Mouse (Mus musculus): ENCODE data around the gene Dnmt3b.
"Not testable (repeated sequence)": the region's sequence is repeated elsewhere in the genome, so short reads cannot be mapped to it uniquely, and the experiment has no call there.

Dnmt3b gene

DNA sequence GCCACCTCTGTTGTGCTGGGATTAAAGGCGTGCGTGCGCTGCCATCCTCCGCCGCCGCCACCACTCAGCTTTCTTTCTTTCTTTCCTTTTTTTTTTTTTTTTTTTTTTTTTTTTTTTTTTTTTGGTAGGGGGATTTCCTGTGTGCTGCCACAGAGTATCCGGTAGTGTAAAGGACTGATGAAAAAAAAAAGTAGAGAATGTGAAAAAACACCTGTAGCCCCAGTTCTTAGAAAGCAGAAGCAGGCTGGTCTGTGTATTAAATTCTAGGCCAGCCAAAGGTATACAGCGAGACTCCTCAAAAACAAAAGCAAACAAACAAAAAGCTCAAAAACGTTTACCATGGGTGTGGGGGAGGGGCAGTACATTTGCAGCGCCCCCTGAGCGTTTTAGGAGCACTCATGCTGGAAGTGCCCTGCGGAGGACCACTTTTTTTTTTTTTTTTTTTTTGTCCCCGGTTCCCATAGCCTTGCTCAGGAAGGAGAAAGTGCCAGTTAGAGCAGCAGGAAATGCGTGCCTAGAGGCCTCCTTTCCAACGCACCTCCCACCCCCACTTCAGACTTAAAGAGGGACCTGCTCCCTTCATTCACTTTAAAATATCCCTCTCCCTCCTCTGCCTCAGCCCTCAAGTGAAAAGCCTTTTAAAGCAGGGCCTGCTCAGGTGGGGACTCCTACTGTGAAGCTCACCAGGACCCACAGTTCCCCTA lies 10.1 kb upstream of the Dnmt3b start:
- no peak for DNase-seq

DNA sequence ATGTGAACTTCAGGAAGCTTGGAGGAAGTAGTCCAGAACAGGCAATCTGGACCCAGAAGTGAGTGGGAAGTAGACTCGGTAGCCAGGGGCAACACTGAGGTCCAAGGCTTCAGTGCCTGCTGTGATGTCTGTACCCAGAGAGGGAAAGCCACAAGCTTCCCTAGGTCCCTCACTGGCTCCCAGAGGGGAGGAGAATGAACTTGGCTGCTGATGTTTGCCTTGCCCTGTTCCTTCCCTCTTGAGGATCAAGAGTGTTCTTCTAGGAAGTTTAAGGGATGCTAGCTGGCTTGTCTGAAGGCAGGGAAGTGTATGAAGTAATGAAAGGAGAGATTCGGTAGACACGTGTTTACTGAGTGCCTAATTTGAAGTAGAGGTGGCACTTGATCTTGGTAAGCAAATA lies 6.8 kb upstream of the Dnmt3b start:
- DNase-seq, result no peak

DNA sequence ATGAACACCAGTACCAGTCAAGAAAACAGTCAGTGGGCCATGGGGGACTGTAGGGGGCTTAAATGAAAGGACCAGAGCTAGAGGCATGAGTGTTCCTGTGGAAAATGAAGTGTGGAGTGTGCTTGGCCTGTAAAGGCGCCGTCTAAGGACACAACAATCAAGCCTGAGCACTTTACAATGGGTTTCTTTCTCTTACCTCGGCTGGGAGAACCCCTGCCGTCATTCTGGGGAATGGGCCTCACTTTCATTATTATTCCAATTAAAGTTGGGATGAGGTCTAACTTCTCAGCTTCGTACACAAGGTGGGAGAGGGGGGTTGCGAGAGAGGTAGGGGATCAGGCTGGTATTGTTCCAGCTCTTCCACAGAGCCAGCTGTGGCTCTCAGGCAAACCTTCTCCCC lies 6.3 kb upstream of the Dnmt3b start:
- no peak for DNase-seq

DNA sequence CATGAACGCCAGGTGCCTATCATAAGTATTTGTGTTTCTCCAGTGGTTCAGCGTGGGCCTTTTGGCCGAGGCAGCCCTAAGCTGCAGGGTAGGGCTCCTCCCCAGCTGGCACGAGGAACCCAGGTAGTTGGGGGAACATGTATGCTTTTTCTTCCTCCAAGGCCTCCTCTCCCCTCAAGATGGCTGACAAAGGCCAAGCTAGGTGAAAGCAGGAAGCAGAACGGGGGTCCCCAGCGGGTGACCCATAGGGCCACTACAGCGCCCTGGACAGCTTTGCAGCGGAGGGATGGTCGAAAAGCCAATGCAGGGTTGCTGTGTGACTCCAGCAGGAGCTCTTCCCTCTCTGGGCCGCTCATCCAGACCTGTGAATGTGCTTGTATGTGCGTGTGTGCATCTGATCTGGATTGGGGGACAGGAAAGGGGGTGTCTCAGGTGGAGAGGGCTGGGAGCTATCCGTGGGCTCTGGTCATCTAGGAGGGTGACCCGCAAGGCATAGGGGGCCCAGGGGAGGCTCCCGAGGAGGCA lies 415 bp upstream of the Dnmt3b start:
- DNase-seq, result peak in 1 of 2 experiments; percentile 12

DNA sequence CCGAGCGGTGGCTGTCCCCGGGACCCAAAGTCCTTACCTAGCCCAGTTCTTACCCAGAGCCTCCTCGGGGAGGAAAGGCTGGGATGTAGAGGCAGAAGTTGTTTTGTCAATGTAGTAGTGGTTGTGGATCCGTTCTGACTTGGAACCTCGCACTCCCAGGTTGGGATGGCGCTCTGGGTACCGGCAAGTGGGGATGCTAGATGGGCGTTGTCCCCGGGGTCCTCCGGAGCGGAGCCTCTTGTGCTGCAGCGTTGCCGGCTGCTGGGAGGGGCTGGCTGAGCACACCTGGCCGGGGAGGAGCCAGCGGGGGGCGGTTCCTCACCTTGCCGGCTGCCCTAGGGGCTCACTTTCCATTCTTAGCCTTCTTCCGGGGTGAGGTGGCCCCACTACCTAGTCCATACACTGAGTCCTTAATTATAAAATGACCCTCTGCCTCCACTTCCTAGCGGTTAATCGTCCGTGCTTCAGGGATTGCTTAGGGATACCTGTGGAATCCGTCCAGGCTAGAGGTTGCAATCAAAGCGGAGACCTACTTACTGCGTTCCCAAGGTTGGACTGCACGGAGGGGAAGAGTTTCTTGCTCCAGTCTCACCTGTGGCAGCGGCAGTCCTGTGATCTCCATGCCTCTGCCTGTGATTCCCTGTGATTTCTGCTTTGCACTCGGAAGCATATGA lies 901 bp downstream of the Dnmt3b start:
- peak in 1 of 2 experiments; percentile 32 for DNase-seq

DNA sequence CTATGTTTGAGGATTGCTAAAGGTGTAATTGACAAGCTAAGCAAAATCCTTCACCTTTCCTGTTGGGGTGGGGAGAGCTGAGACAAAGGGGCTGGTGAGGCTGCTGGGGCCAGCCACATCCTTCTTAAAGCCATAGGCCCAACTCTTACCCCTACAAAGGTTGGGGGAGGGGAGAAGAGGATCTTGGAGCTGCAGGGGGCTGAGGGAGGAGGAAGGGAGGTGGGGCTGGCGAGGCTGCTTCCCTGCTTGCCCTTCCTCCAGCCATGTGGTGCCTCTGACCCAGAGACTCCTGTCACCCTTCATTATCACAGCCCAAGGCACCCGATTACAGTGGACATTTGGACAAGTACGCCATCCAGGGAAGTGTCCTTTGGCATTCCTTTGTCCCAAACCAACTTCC lies 2.4 kb downstream of the Dnmt3b start:
- no peak for DNase-seq

DNA sequence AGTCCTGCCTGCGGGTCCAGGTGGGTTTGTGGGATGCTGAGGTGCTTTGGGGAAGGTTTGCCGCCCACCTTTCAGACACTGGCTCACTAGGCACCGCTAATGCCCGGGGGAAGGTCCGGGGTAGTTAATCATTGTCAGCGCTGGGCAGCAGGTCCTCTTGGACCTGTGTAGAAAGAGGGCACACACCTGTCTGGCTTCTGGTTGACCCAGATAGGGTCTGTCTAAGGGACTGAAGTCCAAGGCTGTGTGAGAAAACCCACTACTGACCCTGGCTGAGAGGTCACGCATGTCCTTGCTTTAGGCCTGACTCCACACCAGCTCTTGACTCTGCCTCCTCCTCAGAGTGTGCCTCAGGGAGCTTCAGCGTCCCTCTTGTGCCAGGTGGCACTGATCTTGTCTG lies 8.4 kb downstream of the Dnmt3b start:
- not testable (repeated sequence) for DNase-seq

DNA sequence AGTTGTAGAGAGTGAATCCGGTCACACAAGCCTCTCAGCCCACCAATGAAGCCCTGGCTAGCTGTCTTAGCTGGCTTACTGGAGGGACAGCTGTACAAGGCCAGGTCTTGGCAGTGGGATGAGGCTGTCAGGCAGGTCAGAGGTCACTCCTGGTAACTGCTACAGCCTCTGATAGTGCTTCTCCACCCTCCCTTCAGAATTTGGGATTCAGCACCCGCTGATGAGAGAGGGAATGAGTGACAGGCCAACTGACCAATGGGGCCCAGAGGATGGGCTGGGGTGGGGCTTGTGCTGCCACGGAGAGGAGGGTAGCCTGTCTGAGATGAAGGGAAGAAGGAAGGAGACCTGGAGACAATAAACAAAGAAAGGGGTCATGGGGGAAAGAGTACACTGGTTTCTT lies 11.4 kb downstream of the Dnmt3b start:
- DNase-seq, result peak; percentile 18 to 59

DNA sequence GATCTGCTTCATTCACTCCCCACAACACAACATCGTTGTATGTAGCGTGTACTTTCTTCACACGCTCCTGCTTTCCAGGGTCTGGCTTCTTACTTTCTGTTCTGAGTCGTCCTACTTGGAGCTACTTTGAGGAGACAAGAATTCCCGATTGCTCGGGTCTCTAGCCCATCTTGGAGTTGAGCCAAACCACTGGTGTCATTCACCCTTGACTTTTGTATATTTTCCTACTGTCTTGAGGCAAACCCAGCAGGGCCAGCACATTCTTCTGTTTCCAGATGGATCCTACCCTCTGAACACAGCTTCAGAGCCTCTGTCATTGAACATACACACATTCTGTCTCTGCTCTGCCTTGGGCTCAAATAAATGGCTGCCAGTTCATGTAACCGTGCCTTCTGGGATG lies 16.2 kb downstream of the Dnmt3b start:
- DNase-seq, result no peak

DNA sequence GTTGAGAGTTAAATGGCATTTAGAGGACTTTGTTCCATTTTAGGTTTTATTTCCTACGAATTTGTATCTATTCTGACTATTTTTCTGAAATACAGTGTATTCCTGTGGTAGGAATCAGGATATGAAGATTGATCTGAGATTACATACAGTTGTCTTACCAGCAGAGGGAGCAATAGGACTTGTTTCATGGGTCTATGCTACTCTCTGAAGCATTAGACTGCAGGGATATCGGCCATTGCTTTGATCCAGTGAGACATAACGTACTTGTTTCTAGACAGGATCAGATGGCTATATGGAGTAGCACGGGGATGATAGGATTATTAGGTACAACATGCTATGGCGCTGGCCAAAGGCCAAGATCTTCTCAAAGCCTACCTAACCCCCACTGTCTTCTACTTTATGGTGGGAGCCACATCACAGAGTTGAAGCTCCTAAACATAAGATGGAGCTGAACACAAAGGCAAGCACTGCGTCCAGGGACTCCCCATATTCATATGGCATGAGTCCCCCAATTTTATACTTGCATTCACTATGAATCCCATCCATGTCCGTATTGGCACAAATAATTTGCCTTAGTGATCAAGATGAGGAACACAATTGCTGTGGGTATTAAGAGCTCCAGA lies 19.6 kb downstream of the Dnmt3b start:
- DNase-seq, result peak; percentile 48 to 71

DNA sequence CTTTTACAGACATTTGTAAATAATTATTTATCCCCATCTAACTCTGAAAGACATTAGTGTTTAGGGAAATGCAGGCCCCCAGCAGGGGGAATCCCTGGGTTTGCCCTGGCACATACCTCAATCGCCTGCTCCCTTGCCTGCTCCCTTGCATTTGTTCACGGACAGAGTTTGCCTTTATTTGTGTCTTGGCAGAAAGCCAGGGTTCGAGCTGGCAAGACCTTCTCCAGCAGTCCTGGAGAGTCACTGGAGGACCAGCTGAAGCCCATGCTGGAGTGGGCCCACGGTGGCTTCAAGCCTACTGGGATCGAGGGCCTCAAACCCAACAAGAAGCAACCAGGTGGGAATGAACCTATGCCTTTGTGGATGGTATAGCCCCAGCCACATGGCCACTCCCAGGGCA lies 20.9 kb downstream of the Dnmt3b start:
- peak; percentile 31 to 37 for DNase-seq

DNA sequence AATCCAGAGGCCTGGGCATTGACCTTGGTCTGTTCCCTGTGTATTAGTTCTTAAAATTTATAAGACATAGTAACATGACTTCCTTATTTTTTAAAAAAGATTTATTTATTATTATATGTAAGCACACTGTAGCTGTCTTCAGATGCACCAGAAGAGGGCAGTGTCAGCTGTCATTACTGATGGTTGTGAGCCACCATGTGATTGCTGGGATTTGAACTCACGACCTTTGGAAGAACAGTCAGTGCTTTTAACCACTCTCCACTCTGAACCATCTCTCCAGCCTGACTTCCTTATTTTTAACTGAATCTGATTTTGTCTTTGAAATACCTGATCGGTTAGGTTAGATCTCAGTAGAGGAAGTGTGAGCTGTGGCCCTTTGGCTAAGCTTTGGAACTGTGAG lies 23.4 kb downstream of the Dnmt3b start:
- DNase-seq, result no peak

DNA sequence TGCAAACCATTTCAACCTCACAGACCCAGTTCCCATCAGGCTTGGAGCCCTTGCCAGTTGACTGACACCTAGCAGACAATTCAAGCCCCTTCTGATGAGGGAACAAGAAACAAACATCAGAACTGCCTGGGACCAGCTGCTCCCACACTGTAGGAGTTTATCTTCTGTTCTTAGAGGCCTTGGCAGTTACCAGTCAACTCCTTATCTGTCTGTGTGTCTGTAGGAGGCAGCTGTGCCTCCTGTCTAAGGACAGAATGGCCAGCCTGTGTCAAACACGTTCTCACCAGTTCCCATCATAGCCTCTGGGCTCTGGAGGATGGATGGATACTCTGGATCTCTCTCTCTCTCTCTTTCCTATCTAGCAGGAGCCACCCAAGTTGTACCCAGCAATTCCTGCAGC lies 26.1 kb downstream of the Dnmt3b start:
- not testable (repeated sequence) for DNase-seq

DNA sequence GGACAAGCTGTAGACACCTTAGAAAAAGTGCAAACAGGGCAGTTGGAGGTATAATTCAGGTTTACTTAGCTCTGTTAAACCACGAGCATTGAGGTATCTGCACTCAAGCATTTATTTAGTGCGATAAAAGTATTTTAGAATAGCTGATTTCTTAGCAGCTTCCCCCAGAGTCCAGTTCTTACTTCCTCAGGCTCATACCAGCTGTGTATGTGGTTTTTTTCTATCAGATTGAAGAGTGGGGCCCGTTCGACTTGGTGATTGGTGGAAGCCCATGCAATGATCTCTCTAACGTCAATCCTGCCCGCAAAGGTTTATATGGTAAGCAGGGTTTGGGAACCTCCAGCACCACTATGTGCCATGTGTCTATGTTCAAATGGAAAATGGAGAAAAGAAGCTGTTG lies 27.7 kb downstream of the Dnmt3b start:
- no peak for DNase-seq

DNA sequence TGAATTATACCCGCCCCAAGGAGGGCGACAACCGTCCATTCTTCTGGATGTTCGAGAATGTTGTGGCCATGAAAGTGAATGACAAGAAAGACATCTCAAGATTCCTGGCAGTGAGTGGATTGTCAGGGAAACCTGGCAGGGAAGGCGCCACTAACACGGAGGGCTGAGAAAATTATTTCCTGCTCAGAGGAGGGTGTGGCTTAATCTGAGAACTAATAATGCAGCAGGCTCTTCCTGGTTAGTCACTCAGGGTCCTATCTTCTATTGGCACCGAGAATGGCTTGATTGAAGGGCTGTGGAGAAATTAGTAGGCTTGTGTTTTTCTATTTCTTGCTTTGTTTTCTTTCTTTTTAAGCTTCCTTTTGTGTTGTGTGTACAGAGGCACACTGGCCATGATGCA lies 28.3 kb downstream of the Dnmt3b start:
- no peak for DNase-seq

DNA sequence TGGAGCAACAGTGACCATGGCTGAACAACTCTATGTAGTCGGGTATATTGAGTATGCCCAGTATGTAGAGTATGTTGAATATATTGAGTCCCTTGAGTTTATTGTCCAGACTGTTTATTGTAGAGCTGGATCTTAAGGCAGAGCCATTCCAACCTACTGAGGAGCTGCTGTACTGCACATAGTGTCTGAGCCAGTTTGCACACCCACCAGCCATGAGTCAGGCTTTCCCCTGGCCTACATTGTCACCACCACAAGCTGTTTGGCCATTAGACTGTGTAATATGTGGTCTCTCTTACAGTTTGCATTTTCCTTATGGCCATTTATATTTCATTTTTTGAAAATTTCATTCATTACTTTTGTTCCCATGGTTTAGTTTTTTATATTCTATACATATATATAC lies 30.7 kb downstream of the Dnmt3b start:
- no peak for DNase-seq

DNA sequence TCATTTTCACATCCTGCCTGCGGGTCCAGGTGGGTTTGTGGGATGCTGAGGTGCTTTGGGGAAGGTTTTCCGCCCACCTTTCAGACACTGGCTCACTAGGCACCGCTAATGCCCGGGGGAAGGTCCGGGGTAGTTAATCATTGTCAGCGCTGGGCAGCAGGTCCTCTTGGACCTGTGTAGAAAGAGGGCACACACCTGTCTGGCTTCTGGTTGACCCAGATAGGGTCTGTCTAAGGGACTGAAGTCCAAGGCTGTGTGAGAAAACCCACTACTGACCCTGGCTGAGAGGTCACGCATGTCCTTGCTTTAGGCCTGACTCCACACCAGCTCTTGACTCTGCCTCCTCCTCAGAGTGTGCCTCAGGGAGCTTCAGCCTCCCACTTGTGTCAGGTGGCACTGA lies 44.2 kb downstream of the Dnmt3b start:
- not testable (repeated sequence) for DNase-seq

DNA sequence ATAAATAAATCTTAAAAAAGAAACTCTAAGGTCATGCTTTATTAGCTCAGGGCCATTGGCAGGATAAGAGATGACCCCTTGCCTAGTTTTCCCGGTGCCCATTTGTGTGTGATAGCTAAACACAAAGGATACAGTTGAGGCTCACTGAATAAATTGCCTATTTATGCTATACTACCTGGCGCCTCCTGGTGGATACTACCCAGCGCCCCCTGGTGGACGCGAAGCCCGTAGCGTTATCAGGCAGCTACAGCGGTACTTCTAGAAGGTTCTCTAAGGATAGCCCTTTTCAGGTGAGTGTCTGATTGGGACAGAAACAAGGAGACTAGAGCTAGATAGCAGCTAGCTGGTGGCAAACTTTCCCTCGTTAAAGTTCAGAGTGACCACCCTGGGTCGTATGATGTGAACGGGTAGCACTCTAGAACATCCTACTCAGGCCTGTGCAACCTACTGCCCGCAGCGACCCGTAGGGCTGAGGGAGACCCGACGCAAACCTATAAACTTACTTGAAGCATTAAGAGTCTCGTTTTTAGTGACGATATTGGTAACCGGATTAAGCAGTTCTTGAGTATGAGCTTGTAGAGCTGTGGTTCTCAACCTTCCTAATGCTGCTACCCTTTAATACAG lies 45.3 kb downstream of the Dnmt3b start:
- DNase-seq, result peak; percentile 45 to 70

DNA sequence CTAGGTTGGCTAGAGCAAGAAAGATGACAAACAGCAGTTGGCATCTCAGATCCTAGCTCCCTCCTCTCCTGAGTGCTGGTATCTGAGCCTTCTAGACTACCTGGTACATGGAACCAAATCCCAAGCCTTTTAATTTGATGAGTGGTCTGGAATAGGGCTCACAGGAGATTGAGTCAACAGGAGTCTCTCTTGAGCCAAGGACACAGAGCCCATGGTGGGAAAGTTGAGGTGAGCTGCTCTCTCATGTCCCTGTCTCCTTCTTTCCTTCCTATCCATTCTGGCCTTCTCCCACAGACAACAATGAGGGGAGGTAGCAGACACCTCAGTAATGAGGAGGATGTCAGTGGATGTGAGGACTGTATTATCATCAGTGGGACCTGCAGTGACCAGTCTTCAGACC lies 47.1 kb downstream of the Dnmt3b start, which contains the start of gene Dnmt3c:
TSS of gene Dnmt3c (plus strand) at position 301 of the 400 bp plus-strand sequence.
- no peak for DNase-seq

DNA sequence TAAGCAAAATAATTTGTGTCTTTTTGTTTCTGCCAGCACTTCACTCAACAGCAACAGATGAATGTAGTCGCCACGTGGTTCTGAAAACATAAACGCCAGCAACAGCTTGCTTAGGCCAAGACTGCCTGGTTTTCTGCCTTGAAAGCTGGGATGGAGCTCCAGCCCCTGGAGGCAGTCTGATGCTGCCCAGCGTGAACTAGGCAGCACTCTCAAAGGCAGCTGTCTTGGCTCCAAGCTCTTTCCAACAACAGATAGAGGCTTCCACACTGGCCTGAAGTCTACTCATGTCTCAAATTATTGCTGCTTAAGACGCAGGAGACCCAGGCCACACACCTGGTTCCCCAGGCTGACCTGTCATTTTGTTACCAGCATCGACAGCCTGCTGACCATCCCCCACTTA lies 54.1 kb downstream of the Dnmt3b start:
- DNase-seq, result peak; percentile 15 to 25

DNA sequence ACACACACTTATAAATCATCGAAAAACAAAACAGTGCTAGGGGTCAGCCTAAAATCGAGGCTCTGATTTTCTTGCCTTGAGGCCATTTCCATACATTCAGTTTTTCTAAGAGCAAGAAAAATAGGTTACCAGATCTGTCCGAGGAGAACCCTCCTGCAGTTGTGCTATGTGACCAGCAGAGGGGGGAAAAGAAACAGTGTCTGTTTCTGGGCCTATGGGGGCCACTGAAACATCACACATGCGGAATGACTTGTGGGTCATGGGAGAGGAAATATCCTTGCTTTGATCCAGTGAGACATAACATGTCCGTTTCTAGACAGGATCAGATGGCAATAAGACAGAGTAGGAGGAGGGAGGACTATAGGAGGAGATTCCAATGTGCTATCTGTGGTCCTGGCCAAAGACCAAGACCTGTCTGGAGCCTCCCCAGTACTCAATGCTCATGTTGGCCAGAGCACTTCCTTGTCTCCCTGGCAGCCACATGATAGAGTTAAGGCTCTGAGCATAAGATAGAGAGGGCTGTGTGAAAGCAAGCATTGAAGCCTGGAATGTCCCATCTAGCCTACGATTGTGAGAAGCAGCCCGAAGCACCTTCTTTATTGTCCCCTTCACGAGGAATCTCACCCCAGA lies 61.6 kb downstream of the Dnmt3b start:
- DNase-seq, result peak; percentile 39 to 57

DNA sequence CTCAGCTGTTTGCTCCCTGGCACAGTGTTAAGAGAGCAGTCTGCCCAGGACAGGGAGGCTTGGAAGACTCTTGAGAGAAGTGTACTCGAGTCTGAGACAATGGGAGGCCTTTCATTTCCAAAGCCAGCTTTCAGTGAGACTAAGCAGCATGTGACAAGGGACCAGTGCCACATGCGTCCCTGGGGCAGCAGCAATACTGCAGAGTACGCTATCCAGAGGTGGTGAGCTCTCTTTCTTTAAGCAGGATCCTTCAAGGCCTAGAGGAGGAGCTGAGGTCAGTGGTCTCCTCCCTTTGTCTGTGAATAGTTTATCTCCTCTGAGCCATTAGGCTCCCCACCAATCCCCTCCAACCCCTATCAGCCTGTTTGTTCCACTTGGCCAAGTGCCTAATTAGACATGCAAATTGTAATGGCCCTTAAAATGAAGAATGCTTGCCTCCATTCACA lies 63.4 kb downstream of the Dnmt3b start:
- peak in 1 of 2 experiments; percentile 15 for DNase-seq

DNA sequence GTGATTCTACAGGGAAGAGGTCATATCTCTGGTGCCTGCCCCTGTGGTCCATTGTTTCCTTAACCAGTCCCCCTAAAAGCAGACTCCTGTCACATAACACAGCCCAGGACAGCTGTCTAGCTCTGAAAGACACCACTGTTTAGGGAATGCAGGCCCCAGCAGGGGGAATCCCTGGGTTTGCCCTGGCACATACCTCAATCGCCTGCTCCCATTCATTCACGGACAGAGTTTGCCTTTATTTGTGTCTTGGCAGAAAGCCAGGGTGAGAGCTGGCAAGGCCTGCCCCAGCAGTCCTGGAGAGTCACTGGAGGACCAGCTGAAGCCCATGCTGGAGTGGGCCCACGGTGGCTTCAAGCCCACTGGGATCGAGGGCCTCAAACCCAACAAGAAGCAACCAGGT lies 64.0 kb downstream of the Dnmt3b start:
- peak; percentile 65 to 71 for DNase-seq

All from cerebellum, postnatal 14 days (tissue).